Mouse (Mus musculus) E14TG2a.4 (cell line): ENCODE data around the gene Spem2.
"Not testable (repeated sequence)": the region's sequence is repeated elsewhere in the genome, so short reads cannot be mapped to it uniquely, and the experiment has no call there.

Experiments used
- H3K27me3 ChIP-seq: 2 replicates; pipeline ENCODE4 v1.6.1; 2014; ENCODE audit warnings: low read length, control low read depth; ENCODE audit not compliant: insufficient read depth
- H3K36me3 ChIP-seq: 2 replicates; pipeline ENCODE4 v1.6.1; 2014; ENCODE audit warnings: low read length, control low read depth; ENCODE audit not compliant: insufficient read depth
- H3K4me1 ChIP-seq: replicated peaks from 2 replicates; pipeline ENCODE4 v1.6.1; 2014; ENCODE audit warnings: low read depth, low read length, control low read depth
- H3K4me3 ChIP-seq: replicated peaks from 2 replicates; pipeline ENCODE4 v1.5.1; 2014; ENCODE audit warnings: mild to moderate bottlenecking, low read length
- H3K9me3 ChIP-seq: 2 replicates; pipeline ENCODE4 v1.6.1; 2014; ENCODE audit warnings: low read length, control low read depth
- CTCF ChIP-seq: conservative IDR thresholded peaks from 2 replicates; pipeline ENCODE4 v1.5.1; 2014; ENCODE audit warnings: low read length
- NANOG ChIP-seq: IDR thresholded peaks from 2 replicates; pipeline ENCODE4 v1.6.1; 2014; ENCODE audit warnings: borderline replicate concordance, low read length, mixed read lengths
- POU5F1 ChIP-seq: IDR thresholded peaks from 2 replicates; pipeline ENCODE4 v1.6.1; 2014; ENCODE audit warnings: low read length, borderline replicate concordance

The Spem2 gene

GRCm38 (mm10) chr11:69818365-69818764, at the start of gene Spem2:
Gene Spem2 (minus strand): TSS chr11:69818465.
- H3K27me3 ChIP-seq: peaks cover 41% of the 10 kb centered on the region
- TF ChIP-seq POU5F1 (no peak), CTCF (no peak), NANOG (no peak)
- H3K4me1 ChIP-seq: peaks cover 21% of the 10 kb centered on the region
- H3K36me3 ChIP-seq: no peaks in the 10 kb centered on the region
- H3K9me3 ChIP-seq: no peaks in the 10 kb centered on the region
- peak within 1 kb of the TSS; percentile 54 for H3K4me3 ChIP-seq

GRCm38 (mm10) chr11:69867335-69867734, 49.1 kb upstream of the Spem2 start:
- Histone ChIP-seq H3K4me3 (no peak overlapping the region), H3K27me3 (peaks cover 2% of the 10 kb centered on the region; the same call in 1 of the 2 replicates), H3K9me3 (no peaks in the 10 kb centered on the region), H3K36me3 (no peaks in the 10 kb centered on the region), H3K4me1 (peaks cover 46% of the 10 kb centered on the region)
- no peak for TF ChIP-seq NANOG

GRCm38 (mm10) chr11:69865561-69865960, 47.3 kb upstream of the Spem2 start:
- TF ChIP-seq POU5F1 (no peak), NANOG (no peak), CTCF (no peak)
- Histone ChIP-seq H3K4me3 (no peak overlapping the region), H3K27me3 (peaks cover 2% of the 10 kb centered on the region; the same call in 1 of the 2 replicates), H3K36me3 (no peaks in the 10 kb centered on the region), H3K9me3 (no peaks in the 10 kb centered on the region), H3K4me1 (peaks cover 46% of the 10 kb centered on the region)

- Histone ChIP-seq H3K4me1 (peaks cover 47% of the 10 kb centered on the region), H3K4me3 (no peak overlapping the region), H3K9me3 (no peaks in the 10 kb centered on the region), H3K27me3 (peaks cover 3% of the 10 kb centered on the region), H3K36me3 (no peaks in the 10 kb centered on the region)
- TF ChIP-seq NANOG (no peak), POU5F1 (no peak), CTCF (no peak)
Observed at GRCm38 (mm10) chr11:69864138-69864860, 46.0 kb upstream of the Spem2 start.

GRCm38 (mm10) chr11:69863729-69864128, 45.5 kb upstream of the Spem2 start:
- H3K4me3 ChIP-seq, H3K9me3 ChIP-seq, H3K36me3 ChIP-seq, H3K27me3 ChIP-seq: not testable (repeated sequence)
- H3K4me1 ChIP-seq: peaks cover 53% of the 10 kb centered on the region

- no peak for TF ChIP-seq NANOG
- TF ChIP-seq CTCF: no peak
- no peak for TF ChIP-seq POU5F1
- H3K4me3 ChIP-seq: peak within 1 kb of the TSS; percentile 75
- peaks cover 15% of the 10 kb centered on the region for H3K36me3 ChIP-seq
- peaks cover 59% of the 10 kb centered on the region for H3K4me1 ChIP-seq
- no peaks in the 10 kb centered on the region for H3K9me3 ChIP-seq
- peaks cover 27% of the 10 kb centered on the region for H3K27me3 ChIP-seq
Observed at GRCm38 (mm10) chr11:69858113-69858998, 40.1 kb upstream of the Spem2 start, which contains the start of gene Tnk1. Gene Tnk1 (minus strand): TSS chr11:69858730.

- TF ChIP-seq CTCF: peak; percentile 33
- TF ChIP-seq NANOG: no peak
- Histone ChIP-seq H3K36me3 (peaks cover 45% of the 10 kb centered on the region), H3K4me3 (peak overlapping the region; percentile 75), H3K4me1 (peaks cover 71% of the 10 kb centered on the region), H3K9me3 (no peaks in the 10 kb centered on the region), H3K27me3 (peaks cover 27% of the 10 kb centered on the region)
Observed at GRCm38 (mm10) chr11:69855347-69855746, 37.1 kb upstream of the Spem2 start.

- peaks cover 27% of the 10 kb centered on the region for H3K27me3 ChIP-seq
- peak overlapping the region; percentile 45 for H3K4me3 ChIP-seq
- H3K9me3 ChIP-seq: no peaks in the 10 kb centered on the region
- no peak for TF ChIP-seq NANOG
- no peak for TF ChIP-seq CTCF
- TF ChIP-seq POU5F1: no peak
- H3K36me3 ChIP-seq: peaks cover 52% of the 10 kb centered on the region
- peaks cover 74% of the 10 kb centered on the region for H3K4me1 ChIP-seq
Observed at GRCm38 (mm10) chr11:69854680-69855079, 36.4 kb upstream of the Spem2 start.
